Mouse (Mus musculus) heart, postnatal 0 days (tissue): ENCODE results near the gene Tmem218. TPM values are rescaled to one million over a fixed set of nuclear protein-coding genes. Genes with fewer than 3 reads are reported as not detected.

Experiments used
- ATAC-seq: fragments of 200-750 bp; cut with Nextera tagmentation; 2 replicates; pipeline ENCODE4 v1.8.0; 2017; ENCODE audit warnings: low read depth, moderate number of reproducible peaks, moderate library complexity; ENCODE audit not compliant: insufficient read depth
- DNase-seq: peaks from one replicate; pipeline ENCODE4 v3.0.0-alpha.2; 2016; ENCODE audit warnings: low spot score
- H3K27ac ChIP-seq: fragments of 300-500 bp; sonication (generic); 2 replicates; pipeline ENCODE4 v1.5.1; 2014; ENCODE audit warnings: low read depth, mild to moderate bottlenecking
- H3K27me3 ChIP-seq: fragments of 300-500 bp; sonication (generic); 2 replicates; pipeline ENCODE4 v1.6.1; 2014; ENCODE audit warnings: low read length, mixed read lengths; ENCODE audit not compliant: control insufficient read depth, insufficient read depth
- H3K36me3 ChIP-seq: fragments of 300-500 bp; sonication (generic); replicated peaks from 2 replicates; pipeline ENCODE4 v1.6.1; 2014; ENCODE audit warnings: low read length, mixed read lengths; ENCODE audit not compliant: control insufficient read depth, insufficient read depth
- H3K4me1 ChIP-seq: fragments of 300-500 bp; sonication (generic); 2 replicates; pipeline ENCODE4 v1.6.1; 2014; ENCODE audit warnings: antibody characterized with exemption; ENCODE audit not compliant: control insufficient read depth, insufficient read depth
- H3K4me2 ChIP-seq: fragments of 300-500 bp; sonication (generic); 2 replicates; pipeline ENCODE4 v1.6.1; 2014; ENCODE audit warnings: low read depth, mild to moderate bottlenecking, low read length, moderate library complexity
- H3K4me3 ChIP-seq: fragments of 300-500 bp; sonication (generic); 2 replicates; pipeline ENCODE4 v1.5.1; 2014; ENCODE audit warnings: low read depth, low read length
- H3K9ac ChIP-seq: fragments of 300-500 bp; sonication (generic); replicated peaks from 2 replicates; pipeline ENCODE4 v1.6.1; 2014; ENCODE audit warnings: low read depth, low read length, mixed read lengths
- H3K9me3 ChIP-seq: fragments of 300-500 bp; sonication (generic); replicated peaks from 2 replicates; pipeline ENCODE4 v1.6.1; 2016; ENCODE audit warnings: low read length; ENCODE audit not compliant: control insufficient read depth
- CTCF ChIP-seq: IDR thresholded peaks from 2 replicates; pipeline ENCODE4 v1.5.1; 2016; ENCODE audit warnings: antibody characterized with exemption, control low read depth, low read depth
- EP300 ChIP-seq: IDR thresholded peaks from 2 replicates; pipeline ENCODE4 v1.6.1; 2016; ENCODE audit warnings: antibody characterized with exemption, low read depth
- WGBS: fragments of 180-500 bp; shearing (Covaris S2); extraction: QIAGEN DNeasy Blood & Tissue Kit; methylation state at CpG from one replicate; pipeline ENCODE4 v1.1.7; 2014; 5-methylcytosine and 5-hydroxymethylcytosine counted together
- polyA plus RNA-seq: library from polyadenylated mRNA; unstranded; fragments of >200 nt; fragmentation: Nextera tagmentation; extraction: Ambion mirVana; gene quantifications from 2 replicates; pipeline ENCODE4 v1.2.1, GENCODE M21; 2015
- total RNA-seq: library from RNA; depleted of rRNA; stranded (reverse); fragments of >200 nt; gene quantifications from 2 replicates; pipeline ENCODE4 v1.2.3, GENCODE M21; 2014; ENCODE audit warnings: low replicate concordance

Tmem218 gene
- total and polyA plus RNA-seq, 2 experiments from 2014 or later = 8.2 to 13.7 TPM

- ATAC-seq = no peak
- H3K36me3 ChIP-seq = no peaks in the 10 kb centered on the region
- no peak overlapping the region for H3K9ac ChIP-seq
- H3K27ac ChIP-seq = no peak overlapping the region
- TF ChIP-seq EP300 = no peak
- no peak for TF ChIP-seq CTCF
- H3K4me1 ChIP-seq = no peaks in the 10 kb centered on the region
- no peaks in the 10 kb centered on the region for H3K27me3 ChIP-seq
- DNase-seq = no peak
- no peaks in the 10 kb centered on the region for H3K9me3 ChIP-seq
- H3K4me3 ChIP-seq = no peak overlapping the region
- H3K4me2 ChIP-seq = no peak overlapping the region
- 82% methylated on average over 9 of the region's 9 CpGs for WGBS
Observed at GRCm38 (mm10) chr9:37214327-37215060, 6.5 kb downstream of the Tmem218 start.

- Histone ChIP-seq H3K36me3 (peaks cover 12% of the 10 kb centered on the region), H3K27me3 (no peaks in the 10 kb centered on the region), H3K4me2 (no peak overlapping the region), H3K4me3 (no peak overlapping the region), H3K4me1 (no peaks in the 10 kb centered on the region), H3K27ac (no peak overlapping the region), H3K9me3 (no peaks in the 10 kb centered on the region), H3K9ac (no peak overlapping the region)
- TF ChIP-seq CTCF (no peak), EP300 (no peak)
- 79% methylated on average over 8 of the region's 8 CpGs for WGBS
- ATAC-seq (no peak), DNase-seq (no peak)
Observed at GRCm38 (mm10) chr9:37220755-37221154, 12.7 kb downstream of the Tmem218 start.

DNA sequence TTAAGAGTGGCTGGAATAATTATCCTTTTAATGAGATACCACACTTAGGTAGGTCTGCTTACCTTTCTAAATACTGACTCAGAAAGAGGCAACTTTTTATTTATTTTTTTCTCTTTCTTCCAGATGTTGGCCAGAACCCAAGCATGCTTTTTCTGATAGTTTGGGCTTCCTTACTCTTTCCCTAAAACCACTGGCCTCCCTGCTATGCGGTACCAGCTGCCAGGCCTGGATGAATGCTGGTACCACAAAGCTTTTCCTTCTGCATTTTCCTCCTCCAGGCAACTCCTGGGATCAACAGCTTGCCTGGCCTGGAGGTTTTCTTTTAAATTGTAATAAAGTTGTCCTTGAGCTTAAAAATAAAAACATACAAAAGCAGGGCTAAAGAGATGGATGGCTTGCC is 17.6 kb downstream of the Tmem218 start:
- Histone ChIP-seq H3K4me2 (no peak overlapping the region), H3K27ac (no peak overlapping the region), H3K4me3 (no peak overlapping the region), H3K9me3 (no peaks in the 10 kb centered on the region), H3K27me3 (no peaks in the 10 kb centered on the region), H3K4me1 (no peaks in the 10 kb centered on the region), H3K9ac (no peak overlapping the region), H3K36me3 (peaks cover 12% of the 10 kb centered on the region)
- TF ChIP-seq CTCF = no peak
- ATAC-seq (no peak), DNase-seq (no peak)
- WGBS = 87% methylated on average over 1 of the region's 1 CpGs

- H3K36me3 ChIP-seq = no peaks in the 10 kb centered on the region; the same call in 1 of the 2 replicates
- peak; percentile 77 for DNase-seq
- H3K4me1 ChIP-seq = no peaks in the 10 kb centered on the region
- 0% methylated on average over 1 of the region's 1 CpGs for WGBS
- no peaks in the 10 kb centered on the region for H3K9me3 ChIP-seq
- peak overlapping the region; percentile 10; the same call in 1 of the 2 replicates for H3K27ac ChIP-seq
- no peak overlapping the region for H3K4me3 ChIP-seq
- ATAC-seq = peak; percentile 67
- H3K4me2 ChIP-seq = no peak overlapping the region
- TF ChIP-seq EP300 (no peak), CTCF (peak; percentile 99)
- H3K27me3 ChIP-seq = no peaks in the 10 kb centered on the region
- no peak overlapping the region for H3K9ac ChIP-seq
Observed at GRCm38 (mm10) chr9:37229880-37230325, 21.9 kb downstream of the Tmem218 start.

- no peak for DNase-seq
- no peaks in the 10 kb centered on the region; the same call in 1 of the 2 replicates for H3K36me3 ChIP-seq
- peak overlapping the region; percentile 59; the same call in 1 of the 2 replicates for H3K27ac ChIP-seq
- no peaks in the 10 kb centered on the region for H3K4me1 ChIP-seq
- ATAC-seq = no peak
- 80% methylated on average over 9 of the region's 9 CpGs for whole genome bisulfite sequencing
- no peaks in the 10 kb centered on the region for H3K9me3 ChIP-seq
- no peaks in the 10 kb centered on the region for H3K27me3 ChIP-seq
- H3K4me3 ChIP-seq = no peak overlapping the region
- H3K4me2 ChIP-seq = no peak overlapping the region
- H3K9ac ChIP-seq = no peak overlapping the region
- TF ChIP-seq EP300 = no peak
- TF ChIP-seq CTCF = no peak
Observed at GRCm38 (mm10) chr9:37230486-37231195, 22.6 kb downstream of the Tmem218 start.
